Comparison of ENCODE assay signal across 11 mouse cellular contexts in the genomic region with DNA sequence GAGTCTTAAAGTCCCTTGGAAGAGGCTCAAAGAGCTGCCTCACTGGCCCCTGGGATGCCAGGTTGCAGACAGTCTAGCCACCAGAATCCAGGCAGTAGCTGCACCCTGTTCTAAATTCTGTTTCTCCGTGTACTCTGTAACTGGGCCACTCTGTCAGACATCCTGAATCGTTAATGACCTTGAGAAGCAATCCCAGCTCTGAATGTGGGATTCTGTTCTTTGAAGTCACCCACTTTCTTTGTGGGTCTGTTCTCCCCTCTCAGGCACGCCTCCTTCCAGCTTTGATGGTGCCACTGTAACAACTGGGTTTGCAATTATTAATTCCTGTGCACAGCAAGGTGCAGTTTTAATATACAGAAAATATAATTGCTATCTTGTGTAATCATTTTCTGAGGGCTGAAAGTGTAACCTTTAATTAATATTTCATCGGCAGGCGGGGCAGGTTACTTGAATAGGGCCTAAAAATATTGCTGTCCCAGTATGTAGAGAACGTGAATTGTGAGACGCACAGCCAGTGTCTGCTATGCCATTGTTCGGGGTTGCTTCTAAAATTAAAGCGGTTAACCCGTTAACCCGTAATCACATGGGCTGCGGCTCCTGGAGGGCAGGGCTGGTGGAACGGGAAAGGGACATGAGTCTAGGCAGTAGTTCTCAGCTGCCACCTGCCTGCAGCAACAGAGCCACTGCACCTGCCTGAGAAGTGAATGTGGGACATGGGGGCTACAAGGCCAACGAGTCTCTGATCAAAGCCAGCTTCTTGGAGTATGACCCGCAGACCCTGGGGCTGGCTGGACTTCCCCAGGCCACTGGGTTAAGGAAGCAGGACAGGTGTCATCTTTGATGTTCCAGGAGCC.
DNase-seq lines count a peak whose midpoint lies in the region; ATAC-seq lines count a peak whose summit lies in the region.
"Had no signal": no experiment of that assay in that cellular context is flagged by ENCODE, and none has a peak within 500 bp of the region (broad histone marks: within the 10 kb centered on the region; RNA-seq: fewer than 3 reads in every experiment).

No protein-coding gene starts in this region.

- peak overlapping the region; percentile 29 for H3K27ac ChIP-seq in heart, embryonic 13.5 days (replicated peaks)
- no peak overlapping the region for H3K27ac ChIP-seq in midbrain, embryonic 13.5 days

- DNase-seq in adrenal gland, adult (ENCODE audit: inconsistent age in 2 of 2, low spot score in 1 of 2): peak; percentile 53 to 65
- DNase-seq in adrenal gland, postnatal 14 days: no peak
- DNase-seq in left cerebral cortex, postnatal 14 days (ENCODE audit: low spot score in 2 of 2): peak; percentile 16 to 45
- DNase-seq in left cerebral cortex, adult 9 months (ENCODE audit: low spot score in 2 of 2): no peak
- no peak for DNase-seq in frontal cortex, postnatal 14 days (ENCODE audit: low spot score in 2 of 2)
- DNase-seq in spleen, postnatal 10 days (ENCODE audit: low spot score in 2 of 2): no peak
- DNase-seq: cerebellum, adult 11 months; right cerebral cortex, postnatal 4 days had no signal

- ATAC-seq in heart, embryonic 13.5 days (ENCODE audit: extremely low read depth, insufficient number of reproducible peaks, low FRiP score, low TSS enrichment): no peak
- peak; percentile 53; the same call in 1 of the 2 replicates for ATAC-seq in midbrain, embryonic 13.5 days
- ATAC-seq: Patski had no signal

- WGBS in heart, embryonic 13.5 days: 58% methylated on average over 15 of the region's 15 CpGs
- WGBS in midbrain, embryonic 13.5 days: 64% methylated on average over 15 of the region's 15 CpGs

- intact Hi-C loops in left cerebral cortex, postnatal 14 days (cut with DNase I): loop anchor here (5.0 kb wide), 1 partner anchor 64 kb away; a partner anchor contains a TSS

- H3K4me2 ChIP-seq in heart, embryonic 13.5 days: no peak overlapping the region
- H3K4me2 ChIP-seq in midbrain, embryonic 13.5 days (replicated peaks): no peak overlapping the region

- peaks cover 50% of the 10 kb centered on the region for H3K4me1 ChIP-seq in heart, embryonic 13.5 days
- peaks cover 19% of the 10 kb centered on the region for H3K4me1 ChIP-seq in midbrain, embryonic 13.5 days (replicated peaks)

- H3K9ac ChIP-seq in heart, embryonic 13.5 days: no peak overlapping the region
- no peak overlapping the region for H3K9ac ChIP-seq in midbrain, embryonic 13.5 days (replicated peaks)

- no peak overlapping the region for H3K4me3 ChIP-seq in heart, embryonic 13.5 days
- H3K4me3 ChIP-seq in midbrain, embryonic 13.5 days (replicated peaks): no peak overlapping the region

- no peaks in the 10 kb centered on the region for H3K36me3 ChIP-seq in heart, embryonic 13.5 days
- H3K36me3 ChIP-seq in midbrain, embryonic 13.5 days: no peaks in the 10 kb centered on the region

- no peaks in the 10 kb centered on the region for H3K27me3 ChIP-seq in heart, embryonic 13.5 days (replicated peaks)
- 0 out of 2 replicates have a peak, but pooled peaks cover 2% of the 10 kb centered on the region for H3K27me3 ChIP-seq in midbrain, embryonic 13.5 days
- H3K27me3 ChIP-seq: Patski had no signal

- no peaks in the 10 kb centered on the region for H3K9me3 ChIP-seq in heart, embryonic 13.5 days
- H3K9me3 ChIP-seq in midbrain, embryonic 13.5 days: no peaks in the 10 kb centered on the region

Comparison
In these comparisons a context has a peak if more than half of its experiments do, and no peak if none do; other contexts are left out.
1. DNase-seq: peak in adrenal gland, adult (2 of 2) and left cerebral cortex, postnatal 14 days (2 of 2); none in adrenal gland, postnatal 14 days (single experiment), left cerebral cortex, adult 9 months (0 of 2), frontal cortex, postnatal 14 days (0 of 2) and spleen, postnatal 10 days (0 of 2).